Mouse (Mus musculus) ES-Bruce4 (cell line): ENCODE results near the gene Cnot1.

ENCODE experiments used
- EP300 ChIP-seq: IDR thresholded peaks from 2 replicates; pipeline ENCODE4 v1.6.1; 2011; ENCODE audit warnings: low read depth, low read length; ENCODE audit not compliant: insufficient read depth
- POLR2A ChIP-seq: IDR thresholded peaks from one replicate; pipeline ENCODE4 v1.8.1; 2011; ENCODE audit warnings: low read length; ENCODE audit not compliant: insufficient read depth

GRCm38 (mm10) chr8:95712395-95712794 is 94.9 kb downstream of the Cnot1 start:
- TF ChIP-seq POLR2A (no peak), EP300 (no peak)
